Mouse (Mus musculus) ovary, postnatal 14 days (tissue): ENCODE measurements around the gene Tlnrd1.

Experiments used
- DNase-seq: peaks from one replicate; pipeline ENCODE4 v3.0.0; 2022; ENCODE audit warnings: low spot score

Tlnrd1 gene

GRCm38 (mm10) chr7:83884921-83885532 lies 922 bp upstream of the Tlnrd1 start:
- no peak for DNase-seq

GRCm38 (mm10) chr7:83883276-83884020 lies 657 bp downstream of the Tlnrd1 start:
- peak; percentile 64 for DNase-seq

GRCm38 (mm10) chr7:83882633-83883275 lies 1.4 kb downstream of the Tlnrd1 start:
- DNase-seq, result peak; percentile 43

- no peak for DNase-seq
Observed at GRCm38 (mm10) chr7:83882150-83882632, 1.9 kb downstream of the Tlnrd1 start.

- no peak for DNase-seq
Observed at GRCm38 (mm10) chr7:83878676-83879448, 5.2 kb downstream of the Tlnrd1 start.

- DNase-seq, result no peak
Observed at GRCm38 (mm10) chr7:83877088-83877487, 7.0 kb downstream of the Tlnrd1 start.

- DNase-seq, result no peak
Observed at GRCm38 (mm10) chr7:83869839-83870543, 14.1 kb downstream of the Tlnrd1 start.

GRCm38 (mm10) chr7:83868200-83868599 lies 15.9 kb downstream of the Tlnrd1 start:
- DNase-seq, result no peak

GRCm38 (mm10) chr7:83863554-83863953 lies 20.6 kb downstream of the Tlnrd1 start:
- no peak for DNase-seq

GRCm38 (mm10) chr7:83859378-83860083 lies 24.6 kb downstream of the Tlnrd1 start:
- peak; percentile 16 for DNase-seq

- no peak for DNase-seq
Observed at GRCm38 (mm10) chr7:83857921-83858320, 26.2 kb downstream of the Tlnrd1 start.

GRCm38 (mm10) chr7:83857208-83857488 lies 27.0 kb downstream of the Tlnrd1 start:
- no peak for DNase-seq

- no peak for DNase-seq
Observed at GRCm38 (mm10) chr7:83856353-83857207, 27.5 kb downstream of the Tlnrd1 start.

GRCm38 (mm10) chr7:83855203-83855602 lies 28.9 kb downstream of the Tlnrd1 start:
- DNase-seq, result no peak

GRCm38 (mm10) chr7:83852381-83853380 lies 31.4 kb downstream of the Tlnrd1 start:
- no peak for DNase-seq

GRCm38 (mm10) chr7:83851569-83852380 lies 32.3 kb downstream of the Tlnrd1 start:
- DNase-seq, result no peak

- no peak for DNase-seq
Observed at GRCm38 (mm10) chr7:83847187-83848075, 36.7 kb downstream of the Tlnrd1 start.
